Mouse (Mus musculus) lung, postnatal 0 days (tissue): Measurements from ENCODE around the gene Nr1h5. TPM values are rescaled to one million over a fixed set of nuclear protein-coding genes. Genes with fewer than 3 reads are reported as not detected.

Experiments used
- ATAC-seq: fragments of 200-750 bp; cut with Nextera tagmentation; 2 replicates; pipeline ENCODE4 v1.8.0; 2017; ENCODE audit warnings: moderate library complexity
- DNase-seq: peaks from one replicate; pipeline ENCODE4 v3.0.0-alpha.2; 2016; ENCODE audit warnings: low spot score
- H3K27ac ChIP-seq: fragments of 300-500 bp; sonication (generic); 2 replicates; pipeline ENCODE4 v1.5.1; 2014; ENCODE audit warnings: antibody characterized with exemption, mild to moderate bottlenecking, low read length, mixed read lengths
- H3K27me3 ChIP-seq: fragments of 300-500 bp; sonication (generic); replicated peaks from 2 replicates; pipeline ENCODE4 v1.6.1; 2014; ENCODE audit warnings: low read length, mixed read lengths; ENCODE audit not compliant: insufficient read depth
- H3K36me3 ChIP-seq: fragments of 300-500 bp; sonication (generic); 2 replicates; pipeline ENCODE4 v1.6.1; 2014; ENCODE audit warnings: low read length, mixed read lengths; ENCODE audit not compliant: insufficient read depth
- H3K4me1 ChIP-seq: fragments of 300-500 bp; sonication (generic); 2 replicates; pipeline ENCODE4 v1.6.1; 2014; ENCODE audit warnings: antibody characterized with exemption, low read depth, low read length, mixed read lengths; ENCODE audit not compliant: insufficient read depth
- H3K4me2 ChIP-seq: fragments of 300-500 bp; sonication (generic); replicated peaks from 2 replicates; pipeline ENCODE4 v1.6.1; 2014; ENCODE audit warnings: low read depth, mild to moderate bottlenecking, low read length, moderate library complexity, mixed read lengths
- H3K4me3 ChIP-seq: fragments of 300-500 bp; sonication (generic); 2 replicates; pipeline ENCODE4 v1.5.1; 2014; ENCODE audit warnings: low read depth, low read length
- H3K9ac ChIP-seq: fragments of 300-500 bp; sonication (generic); replicated peaks from 2 replicates; pipeline ENCODE4 v1.6.1; 2014; ENCODE audit warnings: low read depth, mild to moderate bottlenecking
- H3K9me3 ChIP-seq: fragments of 300-500 bp; sonication (generic); 2 replicates; pipeline ENCODE4 v1.6.1; 2016; ENCODE audit warnings: low read length, mixed read lengths
- CTCF ChIP-seq: IDR thresholded peaks from 2 replicates; pipeline ENCODE4 v1.5.1; 2016; ENCODE audit warnings: antibody characterized with exemption, mild to moderate bottlenecking
- EP300 ChIP-seq: IDR thresholded peaks from 2 replicates; pipeline ENCODE4 v1.6.1; 2016; ENCODE audit warnings: antibody characterized with exemption, mild to moderate bottlenecking, control low read depth
- WGBS: fragments of 180-500 bp; shearing (Covaris S2); extraction: QIAGEN DNeasy Blood & Tissue Kit; methylation state at CpG from one replicate; pipeline ENCODE4 v1.1.7; 2014; 5-methylcytosine and 5-hydroxymethylcytosine counted together
- polyA plus RNA-seq: library from polyadenylated mRNA; unstranded; fragments of >200 nt; fragmentation: Nextera tagmentation; extraction: Ambion mirVana; gene quantifications from 2 replicates; pipeline ENCODE4 v1.2.1, GENCODE M21; 2015

Gene Nr1h5
- polyA plus RNA-seq, 1 experiment from 2014 or later: not detected

GRCm38 (mm10) chr3:102970067-102970466 lies 6.1 kb upstream of the Nr1h5 start:
- DNase-seq: peak; percentile 67
- H3K36me3 ChIP-seq: no peaks in the 10 kb centered on the region
- H3K4me2 ChIP-seq: no peak overlapping the region; the same call in 1 of the 2 replicates
- no peaks in the 10 kb centered on the region for H3K9me3 ChIP-seq
- no peaks in the 10 kb centered on the region for H3K4me1 ChIP-seq
- ATAC-seq: peak; percentile 92
- no peak; the same call in 1 of the 2 replicates for TF ChIP-seq EP300
- no peak for TF ChIP-seq CTCF
- 62% methylated on average over 9 of the region's 9 CpGs for WGBS
- H3K27me3 ChIP-seq: no peaks in the 10 kb centered on the region
- no peak overlapping the region for H3K4me3 ChIP-seq
- H3K9ac ChIP-seq: no peak overlapping the region
- peak overlapping the region; percentile 72 for H3K27ac ChIP-seq

DNA sequence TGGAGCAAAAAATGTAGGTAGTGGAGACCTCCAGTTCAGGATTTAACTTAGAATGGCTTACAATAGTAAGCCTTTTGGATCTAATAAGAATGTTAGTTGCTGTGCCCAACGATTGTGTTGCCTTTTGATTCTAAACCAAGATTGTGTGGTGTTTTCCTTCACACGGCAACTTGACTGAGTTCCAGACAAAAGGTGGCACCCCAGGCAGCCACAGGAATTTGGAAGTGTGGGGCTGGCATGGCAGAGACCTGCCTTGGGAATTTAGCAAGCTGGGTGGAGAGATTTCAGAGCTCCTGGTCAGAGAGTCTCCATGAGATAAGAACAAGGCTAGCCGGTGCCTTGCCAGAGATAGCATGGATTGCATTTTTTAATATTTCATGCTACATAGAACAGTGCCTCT lies 8.3 kb downstream of the Nr1h5 start:
- 0 out of 2 replicates have a peak, but pooled peaks have one; percentile 15 for TF ChIP-seq EP300
- TF ChIP-seq CTCF: no peak
- DNase-seq: peak; percentile 14

DNA sequence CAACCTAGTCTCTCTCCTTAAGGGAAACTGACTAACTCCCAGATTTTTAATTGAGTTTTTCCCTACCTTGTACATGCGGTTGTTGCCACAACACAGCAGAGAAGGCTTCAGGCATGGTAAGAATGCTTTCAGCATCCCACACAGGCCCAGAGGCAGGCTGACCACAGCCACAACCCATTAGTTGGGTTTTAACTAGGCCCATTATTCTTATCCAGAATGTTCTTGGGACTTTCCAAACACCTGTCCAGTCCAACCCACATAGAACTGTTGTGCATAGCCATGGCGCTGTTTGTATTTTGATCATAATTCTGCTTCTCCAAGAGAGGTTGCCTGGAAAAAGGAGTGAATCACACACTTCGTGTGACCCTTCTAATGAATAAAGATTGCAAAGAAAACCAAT lies 8.8 kb downstream of the Nr1h5 start:
- H3K27ac ChIP-seq: no peak overlapping the region
- TF ChIP-seq CTCF: no peak
- TF ChIP-seq EP300: no peak
- no peaks in the 10 kb centered on the region for H3K4me1 ChIP-seq
- 90% methylated on average over 3 of the region's 3 CpGs for WGBS
- no peak overlapping the region for H3K4me2 ChIP-seq
- H3K9me3 ChIP-seq: no peaks in the 10 kb centered on the region
- no peak overlapping the region for H3K9ac ChIP-seq
- H3K4me3 ChIP-seq: no peak overlapping the region
- no peaks in the 10 kb centered on the region for H3K27me3 ChIP-seq
- ATAC-seq (no peak), DNase-seq (no peak)
- no peaks in the 10 kb centered on the region for H3K36me3 ChIP-seq

More for the DNA sequence above, 8.3 kb downstream of the Nr1h5 start:
- Histone ChIP-seq H3K4me2 (no peak overlapping the region), H3K9ac (no peak overlapping the region), H3K9me3 (no peaks in the 10 kb centered on the region), H3K36me3 (no peaks in the 10 kb centered on the region), H3K27me3 (no peaks in the 10 kb centered on the region), H3K27ac (no peak overlapping the region), H3K4me1 (no peaks in the 10 kb centered on the region), H3K4me3 (no peak overlapping the region)
- 43% methylated on average over 3 of the region's 3 CpGs for WGBS
- ATAC-seq: peak; percentile 26; the same call in 1 of the 2 replicates

DNA sequence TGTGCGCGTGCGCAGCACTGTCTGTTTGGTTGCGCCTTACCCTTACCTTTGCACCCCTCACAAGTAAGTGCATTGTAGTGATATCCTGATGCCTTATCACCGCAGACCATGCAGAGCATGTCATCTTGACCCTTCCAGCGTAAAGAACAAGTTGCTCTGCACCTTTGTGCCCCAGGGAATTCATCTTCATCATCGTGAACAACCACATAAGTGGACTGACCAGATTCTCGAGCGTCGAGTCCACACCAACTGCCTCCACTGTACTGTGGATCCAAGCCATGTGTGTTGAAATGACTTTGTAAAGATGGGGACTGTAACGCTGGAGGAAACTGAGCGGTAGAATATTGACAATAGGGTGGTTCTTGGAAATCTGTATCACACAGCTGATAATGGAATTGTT lies 9.5 kb downstream of the Nr1h5 start:
- peak; percentile 75 for ATAC-seq
- Histone ChIP-seq H3K4me3 (no peak overlapping the region), H3K4me2 (no peak overlapping the region), H3K4me1 (no peaks in the 10 kb centered on the region), H3K27ac (no peak overlapping the region), H3K36me3 (no peaks in the 10 kb centered on the region), H3K9me3 (no peaks in the 10 kb centered on the region), H3K9ac (no peak overlapping the region), H3K27me3 (no peaks in the 10 kb centered on the region)
- TF ChIP-seq CTCF (no peak), EP300 (peak; percentile 84)
- peak; percentile 18 for DNase-seq
- 66% methylated on average over 12 of the region's 12 CpGs for WGBS

- no peaks in the 10 kb centered on the region for H3K27me3 ChIP-seq
- no peaks in the 10 kb centered on the region for H3K4me1 ChIP-seq
- 37% methylated on average over 5 of the region's 5 CpGs for WGBS
- H3K36me3 ChIP-seq: no peaks in the 10 kb centered on the region
- H3K4me3 ChIP-seq: no peak overlapping the region
- peak; percentile 48 for ATAC-seq
- no peaks in the 10 kb centered on the region for H3K9me3 ChIP-seq
- peak; percentile 8 for DNase-seq
- H3K4me2 ChIP-seq: peak overlapping the region; percentile 17; the same call in 1 of the 2 replicates
- H3K9ac ChIP-seq: no peak overlapping the region
- H3K27ac ChIP-seq: no peak overlapping the region
- no peak for TF ChIP-seq EP300
- TF ChIP-seq CTCF: no peak
Measured at GRCm38 (mm10) chr3:102946861-102947260, 17.1 kb downstream of the Nr1h5 start.

- Histone ChIP-seq H3K4me2 (peak overlapping the region; percentile 17; the same call in 1 of the 2 replicates), H3K9ac (no peak overlapping the region), H3K9me3 (no peaks in the 10 kb centered on the region), H3K4me3 (no peak overlapping the region), H3K27ac (no peak overlapping the region), H3K36me3 (no peaks in the 10 kb centered on the region), H3K4me1 (no peaks in the 10 kb centered on the region), H3K27me3 (no peaks in the 10 kb centered on the region)
- WGBS: 57% methylated on average over 3 of the region's 3 CpGs
- DNase-seq (peak; percentile 62), ATAC-seq (peak; percentile 76)
- no peak for TF ChIP-seq EP300
- TF ChIP-seq CTCF: no peak
Measured at GRCm38 (mm10) chr3:102946312-102946711, 17.6 kb downstream of the Nr1h5 start.

- H3K27ac ChIP-seq: no peak overlapping the region
- no peaks in the 10 kb centered on the region for H3K27me3 ChIP-seq
- no peak overlapping the region for H3K9ac ChIP-seq
- H3K4me3 ChIP-seq: no peak overlapping the region
- no peaks in the 10 kb centered on the region for H3K4me1 ChIP-seq
- H3K36me3 ChIP-seq: no peaks in the 10 kb centered on the region
- no peak overlapping the region for H3K4me2 ChIP-seq
- 91% methylated on average over 1 of the region's 1 CpGs for WGBS
- DNase-seq (no peak), ATAC-seq (no peak)
- TF ChIP-seq CTCF (no peak), EP300 (no peak)
- H3K9me3 ChIP-seq: no peaks in the 10 kb centered on the region
Measured at GRCm38 (mm10) chr3:102938100-102938499, 25.8 kb downstream of the Nr1h5 start.
